Mouse (Mus musculus) neural tube, embryonic 11.5 days (tissue): Measurements from ENCODE around the gene Wipf2. TPM values are rescaled to one million over a fixed set of nuclear protein-coding genes. Genes with fewer than 3 reads are reported as not detected.
"Not testable (repeated sequence)": the region's sequence is repeated elsewhere in the genome, so short reads cannot be mapped to it uniquely, and the experiment has no call there.

Source experiments
- ATAC-seq: fragments of 200-750 bp; cut with Nextera tagmentation; 2 replicates; pipeline ENCODE4 v1.8.0; 2017; ENCODE audit warnings: moderate number of reproducible peaks, mild to moderate bottlenecking, moderate TSS enrichment, moderate library complexity; ENCODE audit not compliant: insufficient read depth, low FRiP score, low TSS enrichment
- DNase-seq: peaks from one replicate; pipeline ENCODE4 v3.0.0-alpha.2; 2015; ENCODE audit warnings: low spot score
- H3K27ac ChIP-seq: fragments of 300-500 bp; sonication (generic); 2 replicates; pipeline ENCODE4 v1.5.1; 2014; ENCODE audit warnings: low read depth, mild to moderate bottlenecking, low read length
- H3K27me3 ChIP-seq: fragments of 300-500 bp; sonication (generic); 2 replicates; pipeline ENCODE4 v1.6.1; 2014; ENCODE audit warnings: mild to moderate bottlenecking, low read length, mixed read lengths; ENCODE audit not compliant: control insufficient read depth, insufficient read depth
- H3K36me3 ChIP-seq: fragments of 300-500 bp; sonication (generic); 2 replicates; pipeline ENCODE4 v1.6.1; 2014; ENCODE audit warnings: mild to moderate bottlenecking, low read length, moderate library complexity, mixed read lengths; ENCODE audit not compliant: control insufficient read depth, insufficient read depth
- H3K4me1 ChIP-seq: fragments of 300-500 bp; sonication (generic); 2 replicates; pipeline ENCODE4 v1.6.1; 2014; ENCODE audit warnings: low read length, mixed read lengths; ENCODE audit not compliant: control insufficient read depth, insufficient read depth
- H3K4me2 ChIP-seq: fragments of 300-500 bp; sonication (generic); 2 replicates; pipeline ENCODE4 v1.6.1; 2014; ENCODE audit warnings: low read depth, mild to moderate bottlenecking, moderate library complexity
- H3K4me3 ChIP-seq: fragments of 300-500 bp; sonication (generic); 2 replicates; pipeline ENCODE4 v1.5.1; 2014; ENCODE audit warnings: low read depth, low read length
- H3K9ac ChIP-seq: fragments of 300-500 bp; sonication (generic); 2 replicates; pipeline ENCODE4 v1.6.1; 2014; ENCODE audit warnings: mild to moderate bottlenecking, low read length
- H3K9me3 ChIP-seq: fragments of 300-500 bp; sonication (generic); 2 replicates; pipeline ENCODE4 v1.6.1; 2016; ENCODE audit warnings: low read length; ENCODE audit not compliant: control insufficient read depth
- WGBS: fragments of 180-500 bp; shearing (Covaris S2); extraction: QIAGEN DNeasy Blood & Tissue Kit; methylation state at CpG from one replicate; pipeline ENCODE4 v1.1.7; 2014; 5-methylcytosine and 5-hydroxymethylcytosine counted together
- polyA plus RNA-seq: library from polyadenylated mRNA; unstranded; fragments of >200 nt; fragmentation: Nextera tagmentation; extraction: Ambion mirVana; gene quantifications from 2 replicates; pipeline ENCODE4 v1.2.1, GENCODE M21; 2014

Gene Wipf2
- polyA plus RNA-seq, 1 experiment from 2014 or later, result 5.6 TPM

- Histone ChIP-seq H3K4me1 (peaks cover 65% of the 10 kb centered on the region), H3K9ac (no peak overlapping the region), H3K4me2 (peak overlapping the region; percentile 31), H3K4me3 (no peak overlapping the region), H3K27ac (peak overlapping the region; percentile 44; the same call in 1 of the 2 replicates), H3K27me3 (no peaks in the 10 kb centered on the region), H3K9me3 (no peaks in the 10 kb centered on the region), H3K36me3 (no peaks in the 10 kb centered on the region)
- no peak for DNase-seq
- ATAC-seq, result no peak
- 40% methylated on average over 9 of the region's 9 CpGs for WGBS
These were observed 69.7 kb downstream of the Wipf2 start for GRCm38 (mm10) chr11:98933151-98933550.

GRCm38 (mm10) chr11:98933847-98934246, 70.4 kb downstream of the Wipf2 start:
- ATAC-seq, H3K9ac ChIP-seq, H3K4me3 ChIP-seq, H3K27ac ChIP-seq, H3K4me2 ChIP-seq, DNase-seq, H3K36me3 ChIP-seq, H3K9me3 ChIP-seq, H3K27me3 ChIP-seq: not testable (repeated sequence)
- H3K4me1 ChIP-seq, result peaks cover 65% of the 10 kb centered on the region
- WGBS, result 91% methylated on average over 2 of the region's 2 CpGs

- no peak for ATAC-seq
- H3K27ac ChIP-seq, result no peak overlapping the region
- H3K9me3 ChIP-seq, result no peaks in the 10 kb centered on the region
- no peaks in the 10 kb centered on the region for H3K27me3 ChIP-seq
- no peak overlapping the region for H3K4me2 ChIP-seq
- no peak for DNase-seq
- H3K4me3 ChIP-seq, result no peak overlapping the region
- no peaks in the 10 kb centered on the region for H3K36me3 ChIP-seq
- no peak overlapping the region for H3K9ac ChIP-seq
- H3K4me1 ChIP-seq, result peaks cover 65% of the 10 kb centered on the region
- 83% methylated on average over 3 of the region's 3 CpGs for WGBS
These were observed 70.9 kb downstream of the Wipf2 start for GRCm38 (mm10) chr11:98934367-98934766.

GRCm38 (mm10) chr11:98935123-98935522, 71.7 kb downstream of the Wipf2 start:
- H3K4me3 ChIP-seq, result no peak overlapping the region
- no peak overlapping the region for H3K9ac ChIP-seq
- no peaks in the 10 kb centered on the region for H3K9me3 ChIP-seq
- no peaks in the 10 kb centered on the region for H3K36me3 ChIP-seq
- H3K4me1 ChIP-seq, result peaks cover 65% of the 10 kb centered on the region
- 90% methylated on average over 3 of the region's 3 CpGs for WGBS
- H3K4me2 ChIP-seq, result no peak overlapping the region
- DNase-seq (no peak), ATAC-seq (no peak)
- no peaks in the 10 kb centered on the region for H3K27me3 ChIP-seq
- H3K27ac ChIP-seq, result no peak overlapping the region

- Histone ChIP-seq H3K4me1 (peaks cover 68% of the 10 kb centered on the region), H3K9ac (peak overlapping the region; percentile 45), H3K27me3 (no peaks in the 10 kb centered on the region), H3K36me3 (no peaks in the 10 kb centered on the region), H3K4me3 (peak overlapping the region; percentile 57), H3K9me3 (no peaks in the 10 kb centered on the region), H3K27ac (peak overlapping the region; percentile 54; the same call in 1 of the 2 replicates), H3K4me2 (peak overlapping the region; percentile 71)
- WGBS, result 3% methylated on average over 29 of the region's 29 CpGs
- no peak for ATAC-seq
- DNase-seq, result peak; percentile 77
These were observed 72.7 kb downstream of the Wipf2 start for GRCm38 (mm10) chr11:98936170-98936569.

GRCm38 (mm10) chr11:98936606-98937409, 73.4 kb downstream of the Wipf2 start:
- peak overlapping the region; percentile 54; the same call in 1 of the 2 replicates for H3K27ac ChIP-seq
- peak overlapping the region; percentile 57 for H3K4me3 ChIP-seq
- 2% methylated on average over 23 of the region's 23 CpGs for WGBS
- no peaks in the 10 kb centered on the region for H3K27me3 ChIP-seq
- peak overlapping the region; percentile 71 for H3K4me2 ChIP-seq
- H3K9ac ChIP-seq, result peak overlapping the region; percentile 45
- H3K36me3 ChIP-seq, result no peaks in the 10 kb centered on the region
- ATAC-seq (peak; percentile 21; the same call in 1 of the 2 replicates), DNase-seq (no peak)
- no peaks in the 10 kb centered on the region for H3K9me3 ChIP-seq
- peaks cover 68% of the 10 kb centered on the region for H3K4me1 ChIP-seq

GRCm38 (mm10) chr11:98937410-98937913, 74.0 kb downstream of the Wipf2 start:
- Histone ChIP-seq H3K27me3 (no peaks in the 10 kb centered on the region), H3K9ac (peak overlapping the region; percentile 67), H3K9me3 (no peaks in the 10 kb centered on the region), H3K4me3 (peak overlapping the region; percentile 57), H3K36me3 (no peaks in the 10 kb centered on the region), H3K4me2 (peak overlapping the region; percentile 71), H3K27ac (peak overlapping the region; percentile 49), H3K4me1 (peaks cover 64% of the 10 kb centered on the region)
- under 1% methylated on average over 37 of the region's 38 CpGs for WGBS
- ATAC-seq (peak; percentile 85), DNase-seq (peak; percentile 92)

GRCm38 (mm10) chr11:98937914-98938694, 74.7 kb downstream of the Wipf2 start:
- ATAC-seq (no peak), DNase-seq (no peak)
- H3K4me1 ChIP-seq, result peaks cover 63% of the 10 kb centered on the region
- no peaks in the 10 kb centered on the region for H3K9me3 ChIP-seq
- under 1% methylated on average over 39 of the region's 39 CpGs for whole genome bisulfite sequencing
- peak overlapping the region; percentile 49 for H3K27ac ChIP-seq
- H3K27me3 ChIP-seq, result no peaks in the 10 kb centered on the region
- no peaks in the 10 kb centered on the region for H3K36me3 ChIP-seq
- H3K9ac ChIP-seq, result peak overlapping the region; percentile 67
- H3K4me2 ChIP-seq, result peak overlapping the region; percentile 71
- peak overlapping the region; percentile 57 for H3K4me3 ChIP-seq
